In genomic region chr9:25242266-25242665, GRCm38 (mm10) we compare ENCODE assay signal across 26 mouse cellular contexts. TPM values are rescaled to one million over a fixed set of nuclear protein-coding genes. Genes with fewer than 3 reads are reported as not detected.
DNase-seq lines count a peak whose midpoint lies in the region; ATAC-seq and TF ChIP-seq lines count a peak whose summit lies in the region.
"Had no signal": no experiment of that assay in that cellular context is flagged by ENCODE, and none has a peak within 500 bp of the region (broad histone marks: within the 10 kb centered on the region; RNA-seq: fewer than 3 reads in every experiment).

No protein-coding gene starts in this region.

- H3K9me3 ChIP-seq in hindbrain, embryonic 16.5 days (ENCODE audit: control insufficient read depth, low read length), result no peaks in the 10 kb centered on the region
- H3K9me3 ChIP-seq: embryonic facial prominence, embryonic 10.5 days; embryonic facial prominence, embryonic 13.5 days; forebrain, embryonic 10.5 days; forebrain, embryonic 13.5 days; hindbrain, embryonic 12.5 days; hindbrain, embryonic 15.5 days had no signal

- no peak overlapping the region for H3K4me3 ChIP-seq in layer of hippocampus, adult 2 months
- H3K4me3 ChIP-seq in hindbrain, embryonic 16.5 days (ENCODE audit: low read length), result no peak overlapping the region
- H3K4me3 ChIP-seq: embryonic facial prominence, embryonic 10.5 days; embryonic facial prominence, embryonic 13.5 days; forebrain, embryonic 10.5 days; forebrain, embryonic 13.5 days; gastrocnemius, adult 2 months; hindbrain, embryonic 12.5 days; hindbrain, embryonic 15.5 days had no signal

- no peaks in the 10 kb centered on the region for H3K27me3 ChIP-seq in Patski
- H3K27me3 ChIP-seq in hindbrain, embryonic 16.5 days (replicated peaks; ENCODE audit: control insufficient read depth, insufficient read depth, low read length), result no peaks in the 10 kb centered on the region
- H3K27me3 ChIP-seq: embryonic facial prominence, embryonic 13.5 days; forebrain, embryonic 13.5 days; hindbrain, embryonic 12.5 days; hindbrain, embryonic 15.5 days had no signal

- no peaks in the 10 kb centered on the region for H3K36me3 ChIP-seq in hindbrain, embryonic 16.5 days (ENCODE audit: control insufficient read depth, insufficient read depth, low read length)
- H3K36me3 ChIP-seq: embryonic facial prominence, embryonic 10.5 days; embryonic facial prominence, embryonic 13.5 days; forebrain, embryonic 10.5 days; hindbrain, embryonic 12.5 days; hindbrain, embryonic 15.5 days had no signal

- POLR2A ChIA-PET in Patski (lab: Charles Lee), result no interaction called here

- no peak overlapping the region for H3K4me2 ChIP-seq in hindbrain, embryonic 16.5 days (ENCODE audit: low read length)
- H3K4me2 ChIP-seq: embryonic facial prominence, embryonic 13.5 days; forebrain, embryonic 13.5 days; heart, embryonic 11.5 days; hindbrain, embryonic 12.5 days; hindbrain, embryonic 15.5 days had no signal

- no peak for DNase-seq in layer of hippocampus, adult 2 months (ENCODE audit: low spot score in 2 of 2)
- DNase-seq in layer of hippocampus, adult 9-11 months, result no peak
- peak; percentile 22 for DNase-seq in retina, postnatal 1 day
- no peak for DNase-seq in retina, embryonic 14.5 days (ENCODE audit: low spot score)
- peak; percentile 24 for DNase-seq in Patski (ENCODE audit: low read depth, low spot score)
- DNase-seq in frontal cortex, adult 2 months (ENCODE audit: extremely low spot score in 1 of 2, low spot score in 1 of 2), result no peak
- DNase-seq: adrenal gland, adult 2 months; adrenal gland, postnatal 14 days; cerebellum, adult 11 months; cerebellum, adult 2 months; cerebellum, adult 9-11 months; cerebellum, postnatal 25 days; embryo, embryonic 11 days; gastrocnemius, adult 2 months; gastrocnemius, postnatal 14 days; heart, adult 11 months had no signal

- CTCF ChIA-PET in Patski (lab: Charles Lee), result interaction anchor here (1.0 to 1.4 kb wide), 3 partner anchors 9 to 68 kb away, joined by 3 to 5 read pairs (median 4); no protein-coding TSS in a partner anchor

- no peak overlapping the region for H3K9ac ChIP-seq in hindbrain, embryonic 16.5 days (ENCODE audit: low read depth, low read length)
- H3K9ac ChIP-seq: embryonic facial prominence, embryonic 13.5 days; forebrain, embryonic 13.5 days; hindbrain, embryonic 12.5 days; hindbrain, embryonic 15.5 days had no signal

- H3K27ac ChIP-seq in layer of hippocampus, adult 2 months, result peak overlapping the region; percentile 75
- no peak overlapping the region for H3K27ac ChIP-seq in hindbrain, embryonic 16.5 days (ENCODE audit: low read depth, low read length)
- H3K27ac ChIP-seq: embryonic facial prominence, embryonic 10.5 days; embryonic facial prominence, embryonic 13.5 days; forebrain, embryonic 10.5 days; forebrain, embryonic 13.5 days; gastrocnemius, adult 2 months; hindbrain, embryonic 12.5 days; hindbrain, embryonic 15.5 days had no signal

- H3K4me1 ChIP-seq in hindbrain, embryonic 16.5 days (ENCODE audit: control insufficient read depth, insufficient read depth, low read depth, low read length), result no peaks in the 10 kb centered on the region
- H3K4me1 ChIP-seq: embryonic facial prominence, embryonic 10.5 days; embryonic facial prominence, embryonic 13.5 days; forebrain, embryonic 10.5 days; forebrain, embryonic 13.5 days; hindbrain, embryonic 12.5 days; hindbrain, embryonic 15.5 days had no signal

- ATAC-seq in Patski, result no peak
- no peak for ATAC-seq in hindbrain, embryonic 16.5 days
- ATAC-seq: CD4-positive, CD25-positive, alpha-beta regulatory T cell, adult 4 months; forebrain, embryonic 13.5 days; forebrain, embryonic 16.5 days had no signal

- in situ Hi-C loops in Patski (cut with MboI; ENCODE audit: low pct_unique_long_range_greater_than_20kb), result no loop called here

- TF ChIP-seq CTCF in layer of hippocampus, adult 2 months (conservative IDR thresholded peaks at IDR 0.05), result no peak
- TF ChIP-seq CTCF in Patski (IDR thresholded peaks at IDR 0.05), result no peak

- WGBS in hindbrain, embryonic 16.5 days, result 89% methylated on average over 3 of the region's 3 CpGs

RNA-seq across cellular contexts. Expression of gene Sept7, which starts 10.0 kb away (rescaled TPM):
- 100 to 1,000 TPM; 263 to 265 TPM for total RNA-seq in layer of hippocampus, adult 2 months (2021)
- 170 TPM for polyA plus RNA-seq in Patski (2021)
- polyA plus RNA-seq in frontal cortex, adult 2 months (2012; rRNA removed), result 244 and 267 TPM in 2 replicates
- polyA plus RNA-seq in hindbrain, embryonic 16.5 days (2015; fragmentation: Nextera tagmentation; extraction: Ambion mirVana), result 247 and 264 TPM in 2 replicates

Comparison
In these comparisons a context has a peak if more than half of its experiments do, and no peak if none do; other contexts are left out.
1. DNase-seq: peak in retina, postnatal 1 day (single experiment) and Patski (single experiment); none in layer of hippocampus, adult 2 months (0 of 2), layer of hippocampus, adult 9-11 months (single experiment), retina, embryonic 14.5 days (single experiment) and frontal cortex, adult 2 months (0 of 2).